Mouse (Mus musculus) liver, embryonic 11.5 days (tissue): ENCODE results near the gene Adcy9. TPM values are rescaled to one million over a fixed set of nuclear protein-coding genes. Genes with fewer than 3 reads are reported as not detected.

Source experiments
- ATAC-seq: fragments of 200-750 bp; cut with Nextera tagmentation; replicated peaks from 2 replicates; pipeline ENCODE4 v1.8.0; 2017; ENCODE audit warnings: moderate number of reproducible peaks, mild to moderate bottlenecking, moderate TSS enrichment, moderate library complexity; ENCODE audit not compliant: low FRiP score
- DNase-seq: peaks from one replicate; pipeline ENCODE4 v3.0.0-alpha.2; 2017; ENCODE audit warnings: low spot score
- H3K27ac ChIP-seq: fragments of 300-500 bp; sonication (generic); 2 replicates; pipeline ENCODE4 v1.5.1; 2014; ENCODE audit warnings: mild to moderate bottlenecking, low read depth, low read length, control low read depth
- H3K27me3 ChIP-seq: fragments of 300-500 bp; sonication (generic); replicated peaks from 2 replicates; pipeline ENCODE4 v1.6.1; 2014; ENCODE audit warnings: low read length, mixed read lengths; ENCODE audit not compliant: control insufficient read depth, insufficient read depth
- H3K36me3 ChIP-seq: fragments of 300-500 bp; sonication (generic); 2 replicates; pipeline ENCODE4 v1.6.1; 2014; ENCODE audit warnings: mild to moderate bottlenecking, low read length, moderate library complexity, mixed read lengths; ENCODE audit not compliant: control insufficient read depth, insufficient read depth
- H3K4me1 ChIP-seq: fragments of 300-500 bp; sonication (generic); replicated peaks from 2 replicates; pipeline ENCODE4 v1.6.1; 2014; ENCODE audit warnings: low read length, mixed read lengths; ENCODE audit not compliant: control insufficient read depth, insufficient read depth
- H3K4me2 ChIP-seq: fragments of 300-500 bp; sonication (generic); 2 replicates; pipeline ENCODE4 v1.6.1; 2014; ENCODE audit warnings: mild to moderate bottlenecking, control low read depth, moderate library complexity
- H3K4me3 ChIP-seq: fragments of 300-500 bp; sonication (generic); 2 replicates; pipeline ENCODE4 v1.5.1; 2014; ENCODE audit warnings: low read depth, low read length, control low read depth
- H3K9ac ChIP-seq: fragments of 300-500 bp; sonication (generic); 2 replicates; pipeline ENCODE4 v1.6.1; 2014; ENCODE audit warnings: low read depth, low read length, control low read depth
- H3K9me3 ChIP-seq: fragments of 300-500 bp; sonication (generic); 2 replicates; pipeline ENCODE4 v1.6.1; 2016; ENCODE audit warnings: low read length, inconsistent platforms, mixed read lengths; ENCODE audit not compliant: control insufficient read depth
- WGBS: fragments of 180-500 bp; shearing (Covaris S2); extraction: QIAGEN DNeasy Blood & Tissue Kit; methylation state at CpG from one replicate; pipeline ENCODE4 v1.1.7; 2014; 5-methylcytosine and 5-hydroxymethylcytosine counted together
- polyA plus RNA-seq: library from polyadenylated mRNA; unstranded; fragments of >200 nt; fragmentation: Nextera tagmentation; extraction: Ambion mirVana; gene quantifications from 2 replicates; pipeline ENCODE4 v1.2.1, GENCODE M21; 2014

The Adcy9 gene
- polyA plus RNA-seq, 1 experiment from 2014 or later: 1.6 TPM

GRCm38 (mm10) chr16:4448235-4448634 is 27.9 kb upstream of the Adcy9 start:
- no peak overlapping the region for H3K27ac ChIP-seq
- DNase-seq (no peak), ATAC-seq (no peak)
- H3K4me3 ChIP-seq: no peak overlapping the region
- WGBS: 54% methylated on average over 9 of the region's 9 CpGs
- H3K9ac ChIP-seq: no peak overlapping the region
- no peak overlapping the region for H3K4me2 ChIP-seq
- H3K27me3 ChIP-seq: no peaks in the 10 kb centered on the region
- H3K4me1 ChIP-seq: no peaks in the 10 kb centered on the region
- no peaks in the 10 kb centered on the region for H3K9me3 ChIP-seq
- H3K36me3 ChIP-seq: no peaks in the 10 kb centered on the region

GRCm38 (mm10) chr16:4446395-4446794 is 26.1 kb upstream of the Adcy9 start:
- no peak overlapping the region for H3K27ac ChIP-seq
- no peaks in the 10 kb centered on the region for H3K9me3 ChIP-seq
- H3K4me1 ChIP-seq: no peaks in the 10 kb centered on the region
- no peak overlapping the region for H3K4me3 ChIP-seq
- no peak for DNase-seq
- 59% methylated on average over 4 of the region's 4 CpGs for WGBS
- no peaks in the 10 kb centered on the region for H3K36me3 ChIP-seq
- ATAC-seq: no peak
- no peaks in the 10 kb centered on the region for H3K27me3 ChIP-seq
- no peak overlapping the region for H3K4me2 ChIP-seq
- H3K9ac ChIP-seq: no peak overlapping the region

- ATAC-seq (no peak), DNase-seq (no peak)
- WGBS: 83% methylated on average over 1 of the region's 1 CpGs
- no peak overlapping the region for H3K4me2 ChIP-seq
- no peaks in the 10 kb centered on the region for H3K4me1 ChIP-seq
- no peak overlapping the region for H3K9ac ChIP-seq
- H3K36me3 ChIP-seq: no peaks in the 10 kb centered on the region
- H3K9me3 ChIP-seq: no peaks in the 10 kb centered on the region
- H3K4me3 ChIP-seq: no peak overlapping the region
- H3K27me3 ChIP-seq: no peaks in the 10 kb centered on the region
- H3K27ac ChIP-seq: no peak overlapping the region
Observed at GRCm38 (mm10) chr16:4444378-4444777, 24.1 kb upstream of the Adcy9 start.

- ATAC-seq: no peak
- no peak for DNase-seq
- WGBS: 67% methylated on average over 10 of the region's 10 CpGs
- Histone ChIP-seq H3K4me2 (no peak overlapping the region), H3K27me3 (no peaks in the 10 kb centered on the region), H3K36me3 (no peaks in the 10 kb centered on the region), H3K4me3 (no peak overlapping the region), H3K4me1 (no peaks in the 10 kb centered on the region), H3K9me3 (no peaks in the 10 kb centered on the region), H3K9ac (no peak overlapping the region), H3K27ac (no peak overlapping the region)
Observed at GRCm38 (mm10) chr16:4439302-4440066, 19.2 kb upstream of the Adcy9 start.

GRCm38 (mm10) chr16:4436738-4437137 is 16.4 kb upstream of the Adcy9 start:
- ATAC-seq: no peak; the same call in 1 of the 2 replicates
- H3K27ac ChIP-seq: no peak overlapping the region

GRCm38 (mm10) chr16:4435371-4435770 is 15.1 kb upstream of the Adcy9 start:
- Histone ChIP-seq H3K9ac (no peak overlapping the region), H3K4me2 (no peak overlapping the region), H3K36me3 (no peaks in the 10 kb centered on the region), H3K27ac (no peak overlapping the region), H3K4me1 (no peaks in the 10 kb centered on the region), H3K4me3 (no peak overlapping the region), H3K27me3 (no peaks in the 10 kb centered on the region), H3K9me3 (no peaks in the 10 kb centered on the region)
- ATAC-seq (no peak), DNase-seq (no peak)
- 92% methylated on average over 2 of the region's 2 CpGs for WGBS

More at GRCm38 (mm10) chr16:4436738-4437137, 16.4 kb upstream of the Adcy9 start:
- H3K27me3 ChIP-seq: no peaks in the 10 kb centered on the region
- H3K4me2 ChIP-seq: no peak overlapping the region
- H3K4me1 ChIP-seq: no peaks in the 10 kb centered on the region
- H3K9ac ChIP-seq: no peak overlapping the region
- H3K9me3 ChIP-seq: no peaks in the 10 kb centered on the region
- H3K4me3 ChIP-seq: no peak overlapping the region
- 27% methylated on average over 4 of the region's 4 CpGs for WGBS
- no peaks in the 10 kb centered on the region for H3K36me3 ChIP-seq
- DNase-seq: no peak

GRCm38 (mm10) chr16:4431841-4432240 is 11.5 kb upstream of the Adcy9 start:
- Histone ChIP-seq H3K4me1 (no peaks in the 10 kb centered on the region), H3K4me3 (no peak overlapping the region), H3K27ac (no peak overlapping the region), H3K9me3 (no peaks in the 10 kb centered on the region), H3K9ac (no peak overlapping the region), H3K27me3 (no peaks in the 10 kb centered on the region), H3K4me2 (no peak overlapping the region), H3K36me3 (no peaks in the 10 kb centered on the region)
- WGBS: 70% methylated on average over 4 of the region's 4 CpGs
- ATAC-seq: no peak
- DNase-seq: no peak

- DNase-seq (no peak), ATAC-seq (no peak)
- no peaks in the 10 kb centered on the region for H3K4me1 ChIP-seq
- no peaks in the 10 kb centered on the region for H3K27me3 ChIP-seq
- no peak overlapping the region for H3K4me2 ChIP-seq
- H3K9ac ChIP-seq: no peak overlapping the region
- H3K36me3 ChIP-seq: no peaks in the 10 kb centered on the region
- H3K9me3 ChIP-seq: no peaks in the 10 kb centered on the region
- no peak overlapping the region for H3K27ac ChIP-seq
- 80% methylated on average over 3 of the region's 3 CpGs for WGBS
- no peak overlapping the region for H3K4me3 ChIP-seq
Observed at GRCm38 (mm10) chr16:4431013-4431412, 10.7 kb upstream of the Adcy9 start.

GRCm38 (mm10) chr16:4430232-4430631 is 9.9 kb upstream of the Adcy9 start:
- no peak for ATAC-seq
- Histone ChIP-seq H3K4me3 (no peak overlapping the region), H3K36me3 (no peaks in the 10 kb centered on the region), H3K4me1 (no peaks in the 10 kb centered on the region), H3K27ac (no peak overlapping the region), H3K9me3 (no peaks in the 10 kb centered on the region), H3K9ac (no peak overlapping the region), H3K4me2 (no peak overlapping the region), H3K27me3 (no peaks in the 10 kb centered on the region)
- WGBS: 80% methylated on average over 5 of the region's 5 CpGs
- DNase-seq: no peak
